Mouse (Mus musculus) heart, adult 11 months (tissue): ENCODE measurements around the gene Taok3.
A peak's percentile ranks its signal among the peaks of the same experiment; 100 is the strongest.

ENCODE experiments used
- DNase-seq: peaks from one replicate; pipeline ENCODE4 v3.0.0; 2022

Taok3 gene

DNA sequence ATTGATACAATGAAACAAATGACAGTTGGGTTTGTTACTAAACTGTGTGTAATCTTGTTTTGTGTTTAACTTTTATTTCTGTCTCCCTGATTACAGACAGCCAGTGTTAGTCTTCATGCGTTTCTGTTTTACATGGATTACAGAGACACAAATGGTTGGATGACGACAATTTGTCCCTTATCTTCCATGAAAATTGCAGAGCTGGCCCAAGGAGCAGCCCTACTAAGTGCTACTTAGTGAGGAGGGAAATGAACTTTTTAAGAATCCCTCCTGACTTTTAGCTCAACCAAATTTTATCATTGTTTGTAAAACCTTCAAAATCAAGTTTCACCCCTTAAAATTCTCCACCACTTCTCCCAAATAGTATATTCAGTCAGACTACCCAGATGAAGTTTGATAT lies 1.7 kb upstream of the Taok3 start:
- DNase-seq: no peak

DNA sequence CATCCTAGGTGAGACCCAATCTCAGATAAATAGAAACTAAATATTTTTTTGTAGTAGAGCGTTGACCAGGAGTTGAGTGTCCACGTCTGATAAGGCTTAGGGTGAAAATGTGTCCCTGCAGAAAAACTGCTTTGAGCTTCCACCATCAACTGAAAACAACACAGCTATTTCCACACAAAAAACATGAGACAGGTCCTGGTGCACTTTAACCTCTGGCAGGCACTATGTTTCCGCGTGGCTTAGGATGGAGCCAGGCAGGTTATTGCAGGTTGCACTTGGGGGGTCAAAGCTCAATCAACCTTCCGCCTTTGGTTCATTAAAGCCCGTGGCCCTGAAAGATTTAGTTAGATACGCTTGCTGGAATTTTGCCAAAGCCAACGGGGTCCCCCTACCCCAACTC lies 1.1 kb upstream of the Taok3 start:
- DNase-seq: peak; percentile 92

DNA sequence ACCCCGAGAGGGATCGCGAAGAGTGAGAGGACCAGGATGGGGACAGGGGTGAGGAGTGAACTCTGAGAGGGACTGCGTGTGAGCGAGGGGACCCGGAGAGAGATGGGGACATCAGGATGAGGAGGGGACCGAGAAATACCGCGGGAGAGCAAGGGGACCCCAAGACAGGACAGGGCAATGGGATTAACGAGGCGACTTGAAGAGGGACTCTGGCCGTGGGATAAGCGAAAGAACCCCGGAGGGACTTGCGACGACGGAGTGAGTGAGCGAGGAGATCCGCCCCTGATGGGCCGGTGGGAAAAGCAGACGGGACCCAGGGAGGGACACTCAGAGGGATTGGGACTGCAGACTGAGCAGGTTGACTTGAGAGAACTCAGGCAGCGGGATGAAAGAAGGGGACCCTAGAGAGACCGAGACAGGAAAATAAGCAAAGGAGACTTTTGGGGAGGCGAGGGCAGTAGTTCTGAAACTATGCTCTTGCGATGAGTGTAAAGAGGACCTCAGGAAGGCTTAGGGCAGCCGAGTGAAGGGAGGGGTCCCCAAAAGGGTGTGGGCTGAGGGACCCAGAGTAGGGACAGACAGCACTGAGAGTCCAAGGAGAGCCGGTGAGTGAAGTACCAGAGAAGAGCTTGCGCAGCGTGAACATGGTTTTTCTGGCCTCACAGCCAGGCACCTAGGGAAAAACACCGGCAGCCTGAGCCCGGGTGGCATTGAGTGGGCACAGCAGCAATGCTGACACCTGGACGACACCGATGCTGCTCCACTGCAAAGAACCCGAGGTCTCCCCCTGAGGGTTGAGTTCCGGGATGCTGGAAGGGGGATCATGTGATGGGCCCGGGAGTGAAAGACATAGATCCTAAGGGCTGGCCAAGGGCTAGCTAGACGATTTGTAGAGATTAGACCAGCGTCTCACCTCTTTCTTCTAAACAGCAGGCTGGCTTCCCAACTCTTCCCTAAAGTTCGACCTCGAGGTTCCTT lies 849 bp downstream of the Taok3 start:
- peak; percentile 93 for DNase-seq

DNA sequence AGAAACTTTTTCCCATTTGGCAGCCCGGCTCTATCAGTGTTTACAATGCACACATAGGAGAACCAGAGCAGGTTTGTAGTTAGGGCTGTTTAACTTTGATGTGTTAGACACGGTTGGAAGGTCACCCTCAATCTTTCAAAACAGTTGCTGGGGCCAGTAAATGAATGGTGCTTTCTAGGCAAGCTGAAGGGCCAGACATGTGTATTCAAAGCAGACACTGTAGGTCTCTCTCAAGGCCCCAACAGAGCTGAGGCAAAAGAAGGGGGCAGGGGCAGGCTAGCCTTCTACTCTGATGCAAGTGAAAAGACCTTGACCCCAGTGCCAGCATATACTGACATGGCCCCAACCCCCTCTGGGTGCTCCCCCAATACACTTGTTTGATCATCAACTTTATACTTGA lies 1.7 kb downstream of the Taok3 start:
- DNase-seq: no peak

DNA sequence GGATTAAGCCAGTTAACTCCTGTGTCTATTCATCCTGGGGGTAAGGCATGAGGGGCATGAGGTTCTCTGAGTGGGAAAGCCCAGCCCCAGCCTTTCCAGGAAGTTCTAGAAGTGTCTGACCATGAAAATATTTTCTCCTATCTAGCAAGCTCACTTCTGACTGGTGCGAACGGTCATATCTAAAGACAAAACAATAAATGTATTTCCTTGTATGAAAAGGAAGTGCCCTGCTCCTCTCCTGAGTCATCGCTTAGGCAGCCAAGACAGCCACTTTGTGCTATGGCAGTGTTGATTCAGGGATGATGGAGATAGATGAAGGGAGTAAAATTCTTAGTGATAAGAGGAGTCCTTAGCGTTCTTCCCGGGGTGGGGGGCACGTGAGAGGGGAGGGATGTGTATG lies 3.2 kb downstream of the Taok3 start:
- no peak for DNase-seq

DNA sequence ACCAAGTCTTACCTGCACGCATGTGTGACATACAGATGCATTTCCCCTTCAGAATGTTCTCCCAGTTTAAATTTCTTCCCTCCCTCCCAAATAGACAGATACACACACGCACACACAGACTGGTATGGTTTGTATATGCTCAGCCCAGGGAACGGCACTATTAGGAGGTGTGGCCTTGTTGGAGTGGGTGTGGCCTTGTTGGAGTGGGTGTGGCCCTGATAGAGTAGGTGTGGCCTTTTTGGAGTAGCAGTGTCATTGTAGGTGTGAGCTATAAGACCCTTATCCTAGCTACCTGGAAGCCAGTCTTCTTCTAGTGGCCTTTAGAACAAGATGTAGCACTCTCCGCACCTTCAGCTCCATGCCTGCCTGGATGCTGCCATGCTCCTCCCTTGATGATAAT lies 3.9 kb downstream of the Taok3 start:
- no peak for DNase-seq

DNA sequence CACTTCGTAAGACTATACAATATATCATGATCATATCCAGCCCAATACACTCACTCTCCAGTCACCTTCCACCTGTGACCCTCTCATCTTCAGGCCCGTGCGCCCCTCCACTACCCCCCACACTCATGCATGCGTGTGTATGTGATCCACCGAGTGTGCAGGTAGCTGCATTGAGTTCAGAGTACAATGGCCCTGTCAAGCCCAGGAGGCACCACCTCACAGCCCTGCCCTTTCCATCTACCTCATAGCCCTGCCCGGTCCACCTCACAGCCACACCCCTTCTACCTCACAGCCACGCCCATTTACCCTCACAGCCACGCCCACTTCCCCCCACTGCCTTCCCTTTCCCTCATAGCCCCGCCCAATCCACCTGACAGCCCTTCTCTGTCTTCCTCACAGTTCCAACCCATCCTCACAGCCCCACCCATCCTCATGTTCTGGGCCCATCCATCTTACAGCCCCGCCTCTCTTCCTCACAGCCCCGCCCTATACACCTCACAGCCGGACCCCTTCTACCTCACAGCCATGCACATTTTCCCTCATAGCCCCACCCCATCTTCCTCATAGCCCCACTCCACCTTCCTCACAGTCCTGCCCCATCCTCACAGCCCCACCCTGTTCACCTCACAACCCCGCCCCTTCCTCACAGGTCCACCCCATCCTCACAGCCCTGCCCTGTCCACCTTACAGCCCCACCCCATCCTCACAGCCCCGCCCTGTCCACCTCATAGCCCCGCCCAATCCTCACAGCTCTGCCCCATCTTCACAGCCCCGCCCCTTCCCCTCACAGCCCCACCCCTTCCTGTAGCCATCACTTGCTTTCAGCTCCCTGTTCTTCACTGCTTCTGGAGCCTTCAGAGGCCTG lies 5.8 kb downstream of the Taok3 start:
- DNase-seq: no peak

DNA sequence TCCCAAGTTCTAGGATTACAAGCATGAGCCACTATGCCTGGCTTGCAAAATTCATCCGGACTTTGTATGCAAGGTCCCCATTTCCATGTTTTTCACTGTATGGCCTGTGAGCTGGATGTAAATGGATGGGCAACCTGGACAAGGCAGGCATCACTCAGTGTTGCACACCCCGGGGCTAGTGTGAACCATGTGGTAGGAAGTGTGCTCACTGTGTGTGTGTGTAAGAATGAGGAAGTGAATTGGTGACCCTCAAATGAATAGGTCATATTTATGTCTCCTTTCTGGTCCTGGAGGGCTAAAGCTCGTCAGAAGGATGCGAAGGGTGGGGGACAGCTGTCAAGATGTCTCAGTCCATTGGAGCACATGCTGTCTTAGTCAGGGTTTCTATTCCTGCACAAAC lies 7.1 kb downstream of the Taok3 start:
- DNase-seq: no peak

DNA sequence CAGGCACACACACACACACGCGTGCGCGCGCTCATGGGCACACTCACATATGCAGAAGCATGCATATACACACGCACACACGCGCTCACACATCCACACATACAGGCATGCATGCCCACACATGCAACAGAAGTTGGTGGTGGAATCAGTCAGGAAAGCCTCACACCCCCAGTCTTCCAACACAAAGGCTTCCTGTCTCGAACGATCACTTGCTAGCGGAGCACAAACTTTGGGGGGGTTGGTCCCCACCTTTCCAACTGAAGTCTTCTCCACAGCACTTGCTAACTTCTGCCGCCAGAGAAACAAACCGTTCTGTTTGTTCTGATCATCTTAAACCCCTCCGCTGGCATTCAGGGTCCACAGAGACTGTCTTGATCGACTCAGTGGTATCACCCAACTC lies 10.8 kb downstream of the Taok3 start:
- no peak for DNase-seq

DNA sequence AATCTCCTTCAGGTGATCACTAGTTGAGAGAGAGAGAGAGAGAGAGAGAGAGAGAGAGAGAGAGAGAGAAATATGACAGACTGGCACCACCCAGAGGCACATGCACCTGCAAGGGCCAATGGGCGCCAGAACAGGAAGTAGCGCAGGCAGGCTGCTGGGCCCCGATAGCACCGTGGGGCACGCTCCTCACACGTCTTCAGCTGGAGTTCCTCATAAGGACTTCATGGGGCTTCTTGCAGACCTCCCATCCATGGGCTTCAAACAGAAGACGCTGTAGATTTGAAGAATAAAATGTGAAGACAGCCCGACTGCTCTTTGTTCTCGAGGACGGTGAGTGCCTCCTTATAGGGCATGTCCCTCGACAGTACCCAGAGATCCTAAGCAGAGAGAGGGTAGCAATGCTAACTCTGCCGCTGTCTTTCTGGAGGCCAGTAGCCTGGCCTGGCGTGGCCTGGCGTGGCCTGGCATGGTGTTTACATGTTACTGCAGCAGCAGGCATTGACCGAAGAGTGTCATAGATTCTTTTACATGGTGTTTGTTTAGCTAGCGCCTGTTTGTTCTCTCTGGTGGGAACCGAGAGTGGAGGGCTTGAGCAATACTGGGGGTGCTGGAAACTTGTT lies 13.6 kb downstream of the Taok3 start:
- DNase-seq: peak; percentile 96

DNA sequence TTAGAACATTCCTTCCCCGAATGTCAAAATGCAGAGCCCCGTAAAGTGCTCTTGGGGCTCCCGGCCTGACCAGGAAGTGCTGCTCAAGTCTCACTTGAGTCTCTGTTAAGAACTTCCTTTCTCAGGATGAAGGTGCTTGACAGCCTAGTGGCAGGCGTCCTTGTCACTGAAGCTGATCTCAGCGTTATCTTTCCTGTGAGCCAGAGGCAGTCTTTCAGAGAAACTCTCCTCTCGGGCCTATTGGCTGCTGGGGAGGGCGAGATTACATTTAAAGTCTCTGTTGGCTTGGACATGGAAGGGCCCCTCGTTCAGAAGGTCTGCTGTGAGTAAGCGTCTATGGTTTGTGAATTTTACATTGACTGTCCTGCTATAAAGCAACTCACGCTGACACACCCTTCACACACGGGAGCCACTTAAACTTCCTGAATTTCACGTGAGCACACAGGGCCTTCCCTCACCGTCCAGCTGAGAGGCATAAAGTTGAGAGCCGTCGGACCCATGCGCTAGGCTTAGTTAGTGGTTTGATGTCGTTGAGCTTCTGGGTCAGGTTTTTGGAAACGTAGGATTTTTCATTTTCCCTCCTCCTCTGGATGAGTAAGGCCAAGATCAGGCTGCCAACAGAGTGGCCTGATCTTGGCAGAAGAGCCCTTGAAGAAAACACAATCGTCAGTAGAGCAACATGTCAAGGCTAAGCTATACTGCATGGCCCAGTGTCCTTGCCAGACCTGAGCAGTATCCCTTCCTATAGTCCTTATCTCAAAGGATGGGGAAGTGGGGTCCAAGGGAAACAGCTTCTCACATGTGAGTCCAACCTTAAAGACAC lies 14.3 kb downstream of the Taok3 start:
- peak; percentile 90 for DNase-seq

DNA sequence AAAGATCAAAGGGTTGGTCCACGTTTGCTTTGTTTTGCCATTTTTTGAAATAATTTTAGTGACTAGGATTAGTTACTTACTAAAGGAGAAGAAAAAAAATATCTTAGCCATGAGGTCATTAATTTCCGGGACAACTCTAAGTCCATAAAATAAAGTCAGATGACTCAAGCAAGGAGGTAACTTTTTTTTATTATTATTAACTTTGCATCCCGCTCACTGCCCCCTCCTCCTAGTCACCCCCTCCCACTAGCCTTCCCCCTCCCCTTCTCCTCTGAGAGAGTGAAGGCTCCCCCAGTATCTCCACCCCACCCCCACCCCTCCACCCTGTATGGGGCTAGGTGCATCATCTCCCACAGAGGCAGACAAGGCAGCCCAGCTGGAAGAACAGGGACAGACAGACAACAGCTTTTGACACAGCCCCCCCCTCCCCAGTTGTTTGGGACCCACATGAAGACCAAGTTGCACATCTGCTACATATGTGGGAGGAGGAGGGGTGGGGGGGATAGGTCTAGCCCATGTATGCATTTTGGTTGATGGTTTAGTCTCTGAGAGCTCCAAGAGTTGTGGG lies 15.0 kb downstream of the Taok3 start:
- DNase-seq: peak; percentile 89

DNA sequence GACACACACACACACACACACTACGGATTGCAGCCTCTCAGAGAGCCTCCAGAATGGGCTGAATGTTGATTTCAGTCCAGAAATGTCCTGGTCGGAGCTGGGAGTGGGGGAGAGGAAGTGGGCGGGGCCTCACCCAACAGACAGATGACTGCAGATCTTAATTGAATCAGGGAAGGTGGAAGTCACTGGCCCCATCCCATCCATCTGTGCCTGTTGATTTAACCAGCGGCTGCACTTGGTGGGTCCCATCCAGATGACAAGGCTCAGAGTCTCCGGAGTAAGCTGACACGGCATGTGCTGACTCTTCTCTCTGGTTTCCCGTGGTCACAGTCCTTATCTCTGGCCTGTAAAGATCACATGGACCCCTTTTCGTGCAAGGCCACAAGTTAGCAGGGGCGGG lies 15.9 kb downstream of the Taok3 start:
- peak; percentile 97 for DNase-seq

DNA sequence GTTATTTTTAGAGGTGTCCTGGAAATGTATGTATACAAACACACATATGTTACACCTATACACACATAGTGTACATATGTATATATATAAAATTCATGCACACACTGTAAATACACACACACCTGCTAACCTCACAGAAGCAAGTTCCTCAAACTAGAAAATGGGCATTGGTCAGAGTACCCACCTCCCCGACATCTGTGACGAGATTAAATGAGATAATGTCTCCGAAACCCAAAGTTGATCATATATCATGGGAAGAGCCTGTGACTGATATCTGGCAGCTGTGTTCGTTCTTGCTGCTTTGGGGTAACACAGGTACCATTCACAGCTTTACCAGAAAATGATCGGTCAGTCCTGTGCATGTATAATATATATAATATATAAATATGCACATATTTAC lies 16.6 kb downstream of the Taok3 start:
- no peak for DNase-seq

DNA sequence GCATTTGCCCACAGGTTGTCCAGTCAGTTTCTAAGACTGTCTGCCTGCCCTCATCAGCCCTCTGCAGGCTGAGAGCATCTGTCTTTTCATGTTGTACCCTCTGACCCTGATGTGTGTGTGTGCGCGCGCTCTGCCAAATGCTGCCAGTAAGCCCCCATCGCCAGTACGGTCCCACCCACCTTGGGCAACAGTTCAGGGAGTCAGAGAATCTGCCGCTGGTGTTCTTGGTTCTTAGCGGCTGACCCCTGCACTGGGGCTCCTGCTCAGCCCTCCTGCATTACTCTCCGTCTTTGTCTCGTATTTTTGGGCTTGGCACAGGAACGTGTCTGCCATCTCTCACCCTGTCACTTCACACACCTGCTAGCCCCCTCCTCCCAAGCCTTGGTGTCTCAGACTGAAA lies 17.1 kb downstream of the Taok3 start:
- peak; percentile 91 for DNase-seq

DNA sequence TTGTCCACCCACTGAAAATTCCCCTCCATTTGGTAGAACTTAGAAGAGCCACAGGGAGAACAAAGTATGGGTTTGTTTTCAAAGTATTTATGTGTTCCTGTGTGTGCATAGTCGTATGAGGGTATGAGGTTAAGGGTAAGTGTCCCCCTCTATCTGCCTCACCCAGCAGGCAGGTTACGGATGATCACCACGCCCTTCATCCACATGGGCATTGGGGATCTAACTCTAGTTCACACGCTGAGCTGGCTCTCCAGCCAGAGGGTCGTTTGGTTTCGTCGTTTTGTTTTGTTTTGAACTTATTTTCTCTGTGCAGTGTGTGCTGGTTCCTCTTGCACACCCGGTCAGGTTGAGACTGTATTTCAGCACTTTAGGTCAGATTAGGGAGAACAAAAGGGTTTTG lies 17.7 kb downstream of the Taok3 start:
- DNase-seq: no peak

DNA sequence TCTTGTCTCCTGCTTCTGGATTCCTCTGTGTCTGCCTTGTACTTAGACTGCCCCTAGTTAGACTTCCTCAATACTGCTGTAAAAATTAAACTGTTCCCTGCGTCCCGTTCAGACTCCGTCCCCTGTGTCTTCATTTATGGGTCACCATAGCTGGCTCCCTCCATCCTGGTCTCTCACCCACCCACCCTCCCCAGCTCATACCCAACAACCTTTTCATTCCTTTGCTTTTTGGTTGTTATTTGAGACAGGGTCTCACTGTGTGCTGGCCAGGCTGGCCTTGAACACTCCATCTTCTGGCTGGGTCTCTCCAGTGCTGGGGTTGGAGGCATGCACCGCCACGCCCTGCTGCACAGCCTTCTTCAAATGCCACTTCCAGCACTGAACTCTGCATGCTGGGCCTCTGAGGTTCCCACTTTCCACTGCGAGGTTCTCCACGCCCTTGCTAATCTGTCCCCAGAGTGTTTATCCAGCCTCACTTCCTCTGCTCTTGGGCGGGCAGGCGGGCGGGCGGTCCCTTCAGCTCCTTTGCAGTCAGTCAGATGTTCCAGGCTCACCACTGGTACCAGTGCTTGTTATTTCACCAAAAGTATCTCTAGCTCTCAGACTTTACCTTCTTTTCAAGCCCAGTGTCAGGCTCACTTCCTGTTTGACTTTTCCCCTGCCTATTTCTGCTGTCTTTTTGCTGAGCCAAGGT lies 18.5 kb downstream of the Taok3 start:
- peak; percentile 99 for DNase-seq

DNA sequence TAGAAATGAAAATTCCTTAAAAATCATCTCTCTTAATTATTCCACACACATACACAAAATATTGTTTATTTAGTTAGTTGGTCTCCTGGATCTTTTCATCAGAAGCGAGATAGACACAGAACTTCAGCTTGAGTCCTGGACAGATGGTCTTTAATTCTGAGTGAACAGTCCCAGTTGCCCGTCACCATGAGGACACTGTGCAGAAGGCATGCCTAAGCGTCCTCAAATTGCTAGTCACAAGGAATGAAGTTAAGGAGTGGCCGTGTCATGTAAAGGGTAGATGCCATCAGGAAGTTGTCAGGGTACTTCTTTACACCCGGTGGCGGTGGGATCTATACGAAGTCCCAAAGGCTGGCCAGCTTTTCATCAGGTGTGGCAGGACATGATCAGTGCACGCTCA lies 19.9 kb downstream of the Taok3 start:
- no peak for DNase-seq

DNA sequence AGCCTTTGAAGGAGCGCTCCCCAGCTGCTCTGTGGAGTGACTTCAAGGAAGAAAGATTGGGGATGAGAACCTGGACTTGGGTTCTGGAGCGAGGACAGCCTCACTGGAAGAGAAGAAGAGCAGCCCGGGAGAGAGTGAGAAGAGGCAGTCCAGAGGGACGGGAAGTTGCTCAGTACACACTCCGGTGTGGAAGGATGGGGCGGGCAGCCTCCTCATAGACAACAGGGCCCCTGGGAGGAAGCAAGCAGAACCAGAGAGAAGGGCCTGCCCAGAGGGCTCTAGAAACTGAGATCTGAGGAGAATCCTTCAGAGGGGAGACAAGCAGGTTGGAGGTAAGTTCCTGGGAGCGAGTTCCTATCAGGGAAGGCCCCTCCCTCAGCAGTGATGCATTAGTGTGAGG lies 20.4 kb downstream of the Taok3 start:
- DNase-seq: peak; percentile 96

DNA sequence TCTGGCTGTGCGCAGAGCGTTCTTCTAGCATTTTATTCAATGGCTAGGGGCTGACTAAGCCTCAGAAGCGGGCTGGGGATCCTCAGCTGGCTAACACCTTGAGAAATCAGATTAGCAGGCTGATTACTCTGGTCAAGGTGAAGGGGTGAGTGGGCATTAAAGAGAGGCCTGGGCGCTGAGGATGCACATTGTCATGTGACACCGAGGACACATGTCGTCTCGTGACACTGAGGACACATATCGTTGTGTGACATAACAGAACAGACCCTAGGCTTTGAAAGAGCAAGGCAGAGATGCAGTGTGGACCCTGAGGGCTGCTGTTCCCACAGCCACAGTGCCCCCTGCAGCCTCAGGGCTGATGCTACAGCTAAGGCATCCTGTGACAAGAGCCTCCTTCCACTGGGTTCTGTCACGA lies 23.8 kb downstream of the Taok3 start:
- no peak for DNase-seq

DNA sequence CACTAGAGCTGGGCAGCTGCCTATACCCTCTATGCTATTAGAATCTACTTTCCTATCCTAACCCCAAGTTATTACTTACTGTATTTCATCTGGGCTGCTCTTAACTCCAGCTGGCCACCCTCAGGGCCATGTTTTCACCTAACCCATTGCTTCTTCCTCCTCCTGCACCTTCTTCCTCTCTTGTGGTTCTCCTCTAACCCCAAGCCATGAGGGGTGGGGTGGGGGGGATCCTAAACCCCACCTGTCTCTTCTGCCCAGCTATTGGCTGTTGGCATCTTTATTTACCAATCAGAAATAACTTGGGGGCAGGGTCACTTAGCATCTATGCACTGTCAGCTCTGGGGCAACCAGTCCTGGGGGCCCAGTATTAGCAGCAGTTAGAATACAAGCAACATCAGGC lies 26.2 kb downstream of the Taok3 start:
- DNase-seq: no peak
